Mouse (Mus musculus): Measurements from ENCODE around the gene Rassf10. TPM values are rescaled to one million over a fixed set of nuclear protein-coding genes. Genes with fewer than 3 reads are reported as not detected.
A peak's percentile ranks its signal among the peaks of the same experiment; 100 is the strongest.

Gene Rassf10
- 3.0 and 3.1 TPM in 2 replicates for polyA plus RNA-seq (2015; fragmentation: Nextera tagmentation; extraction: Ambion mirVana)

DNA sequence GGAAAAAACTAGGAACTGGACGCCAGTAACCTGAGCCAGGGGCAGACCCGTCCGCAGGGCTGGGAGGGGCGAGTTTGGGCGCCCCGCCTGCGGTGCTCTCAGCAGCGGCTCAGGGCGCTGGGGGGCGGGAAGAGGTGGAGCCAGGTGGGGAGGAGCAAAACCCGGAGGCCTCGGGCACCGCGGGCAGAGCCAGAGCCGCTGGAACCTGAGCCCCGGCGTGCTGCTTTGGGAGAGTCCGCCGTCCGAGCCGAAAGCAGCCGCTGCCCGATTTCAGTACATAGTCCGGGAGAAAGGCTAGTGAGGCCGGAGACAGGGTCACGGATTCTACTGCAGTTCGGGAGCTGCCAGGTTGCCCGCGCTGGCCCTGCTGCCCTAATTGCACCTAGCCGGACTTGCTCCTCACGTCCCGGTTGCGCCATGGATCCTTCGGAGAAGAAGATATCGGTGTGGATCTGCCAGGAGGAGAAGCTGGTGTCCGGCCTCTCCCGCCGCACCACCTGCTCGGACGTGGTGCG, at the start of gene Rassf10:
TSS of gene Rassf10 (plus strand) at position 186 of the 515 bp plus-strand sequence.
- no peaks in the 10 kb centered on the region for H3K36me3 ChIP-seq
- ATAC-seq (ENCODE audit: low FRiP score): peak; percentile 70
- WGBS: 1% methylated on average over 41 of the region's 41 CpGs
- no peak within 1 kb of the TSS for H3K27ac ChIP-seq
- H3K27me3 ChIP-seq: peaks cover 58% of the 10 kb centered on the region
- H3K4me2 ChIP-seq: peak within 1 kb of the TSS; percentile 86
- H3K9ac ChIP-seq: peak within 1 kb of the TSS; percentile 72
- peak within 1 kb of the TSS; percentile 48 for H3K4me3 ChIP-seq
- no peaks in the 10 kb centered on the region for H3K9me3 ChIP-seq
- H3K4me1 ChIP-seq (replicated peaks): peaks cover 28% of the 10 kb centered on the region

GRCm38 (mm10) chr7:112906848-112907247, 46.9 kb upstream of the Rassf10 start:
- Histone ChIP-seq H3K36me3 (0 out of 2 replicates have a peak, but pooled peaks cover 9% of the 10 kb centered on the region), H3K4me1 (replicated peaks) (0 out of 2 replicates have a peak, but pooled peaks cover 3% of the 10 kb centered on the region), H3K9me3 (no peaks in the 10 kb centered on the region), H3K4me3 (no peak overlapping the region), H3K9ac (no peak overlapping the region), H3K27ac (no peak overlapping the region), H3K27me3 (0 out of 2 replicates have a peak, but pooled peaks cover 3% of the 10 kb centered on the region), H3K4me2 (no peak overlapping the region)
- 72% methylated on average over 5 of the region's 5 CpGs for WGBS
- ATAC-seq (ENCODE audit: low FRiP score): no peak

DNA sequence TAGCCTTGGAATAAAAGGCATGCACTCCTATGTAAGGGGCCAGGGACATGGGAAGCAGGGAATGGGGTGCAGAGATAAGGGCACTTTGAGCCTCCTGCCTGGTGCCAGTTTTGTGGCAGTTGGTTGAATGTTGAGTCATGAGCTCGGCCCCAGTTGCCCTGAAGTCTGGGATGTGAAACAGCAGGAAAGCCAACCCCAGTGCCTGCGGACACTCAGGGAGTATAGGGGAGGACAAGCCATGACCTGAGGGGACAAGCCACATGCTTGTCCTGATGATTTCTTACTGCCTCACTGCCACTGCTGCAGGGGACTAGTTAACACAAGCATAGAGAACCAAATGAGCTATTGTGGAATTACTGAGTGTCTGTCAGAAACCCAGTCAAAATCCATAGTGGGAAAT, 46.3 kb upstream of the Rassf10 start:
- Histone ChIP-seq H3K27me3 (0 out of 2 replicates have a peak, but pooled peaks cover 3% of the 10 kb centered on the region), H3K27ac (no peak overlapping the region), H3K4me1 (replicated peaks) (0 out of 2 replicates have a peak, but pooled peaks cover 3% of the 10 kb centered on the region), H3K9ac (no peak overlapping the region), H3K4me3 (no peak overlapping the region), H3K36me3 (0 out of 2 replicates have a peak, but pooled peaks cover 3% of the 10 kb centered on the region), H3K9me3 (no peaks in the 10 kb centered on the region), H3K4me2 (no peak overlapping the region)
- 71% methylated on average over 2 of the region's 2 CpGs for WGBS
- no peak for ATAC-seq (ENCODE audit: low FRiP score)

DNA sequence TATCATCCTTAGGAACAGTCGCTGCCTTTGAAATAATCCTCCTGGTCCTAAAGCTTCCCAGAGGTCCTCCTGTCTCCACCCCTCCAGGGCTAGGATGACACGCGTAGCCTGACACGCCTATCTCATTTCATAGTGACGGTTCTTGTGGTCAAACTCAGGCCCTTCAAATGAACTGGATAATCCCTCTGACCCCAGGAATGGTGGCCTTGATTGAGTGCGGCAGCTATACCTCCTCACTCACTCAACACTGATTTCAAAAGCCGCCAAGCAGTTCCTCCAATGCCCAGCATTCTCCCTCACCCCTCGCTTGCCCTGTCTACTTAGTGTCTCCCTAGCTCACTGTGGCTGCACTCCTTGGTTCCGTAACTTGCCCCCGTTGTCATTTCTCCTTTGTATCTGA, 44.6 kb upstream of the Rassf10 start:
- no peak overlapping the region for H3K27ac ChIP-seq
- H3K36me3 ChIP-seq: 0 out of 2 replicates have a peak, but pooled peaks cover 3% of the 10 kb centered on the region
- H3K4me1 ChIP-seq (replicated peaks): 0 out of 2 replicates have a peak, but pooled peaks cover 3% of the 10 kb centered on the region
- WGBS: 86% methylated on average over 10 of the region's 10 CpGs
- H3K9ac ChIP-seq: no peak overlapping the region
- H3K4me3 ChIP-seq: no peak overlapping the region
- no peak overlapping the region for H3K4me2 ChIP-seq
- no peak for ATAC-seq (ENCODE audit: low FRiP score)
- 0 out of 2 replicates have a peak, but pooled peaks cover 7% of the 10 kb centered on the region for H3K27me3 ChIP-seq
- H3K9me3 ChIP-seq: no peaks in the 10 kb centered on the region

DNA sequence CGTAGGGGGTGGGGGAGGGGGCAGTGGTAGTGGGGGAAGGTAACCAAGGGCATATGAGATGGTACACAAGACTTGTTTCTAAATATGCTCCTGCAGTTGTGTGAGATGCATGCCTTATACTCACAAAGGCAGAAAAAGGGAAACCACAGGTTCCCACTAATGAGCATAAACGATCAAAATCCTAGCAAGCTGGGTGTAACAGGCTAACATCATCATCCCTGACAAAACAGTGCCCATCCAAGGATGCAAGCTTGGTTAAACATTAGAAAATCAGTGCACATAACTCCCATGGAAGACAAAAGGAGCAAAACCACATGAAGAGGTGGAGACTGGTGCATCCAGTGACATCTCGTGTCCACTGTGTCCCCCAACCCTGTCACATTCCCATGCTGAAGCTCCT, 40.8 kb upstream of the Rassf10 start:
- Histone ChIP-seq H3K9ac (no peak overlapping the region), H3K4me3 (no peak overlapping the region), H3K36me3 (no peaks in the 10 kb centered on the region), H3K4me2 (no peak overlapping the region), H3K9me3 (no peaks in the 10 kb centered on the region), H3K27me3 (peaks cover 12% of the 10 kb centered on the region; the same call in 1 of the 2 replicates), H3K27ac (no peak overlapping the region), H3K4me1 (replicated peaks) (peaks cover 6% of the 10 kb centered on the region)
- no peak for ATAC-seq (ENCODE audit: low FRiP score)
- WGBS: 80% methylated on average over 3 of the region's 3 CpGs

GRCm38 (mm10) chr7:112915571-112915970, 38.2 kb upstream of the Rassf10 start:
- Histone ChIP-seq H3K9ac (no peak overlapping the region), H3K4me3 (no peak overlapping the region), H3K4me2 (no peak overlapping the region), H3K4me1 (replicated peaks) (peaks cover 16% of the 10 kb centered on the region), H3K9me3 (no peaks in the 10 kb centered on the region), H3K27ac (no peak overlapping the region), H3K36me3 (no peaks in the 10 kb centered on the region), H3K27me3 (peaks cover 12% of the 10 kb centered on the region; the same call in 1 of the 2 replicates)
- 58% methylated on average over 4 of the region's 4 CpGs for WGBS
- ATAC-seq (ENCODE audit: low FRiP score): no peak

DNA sequence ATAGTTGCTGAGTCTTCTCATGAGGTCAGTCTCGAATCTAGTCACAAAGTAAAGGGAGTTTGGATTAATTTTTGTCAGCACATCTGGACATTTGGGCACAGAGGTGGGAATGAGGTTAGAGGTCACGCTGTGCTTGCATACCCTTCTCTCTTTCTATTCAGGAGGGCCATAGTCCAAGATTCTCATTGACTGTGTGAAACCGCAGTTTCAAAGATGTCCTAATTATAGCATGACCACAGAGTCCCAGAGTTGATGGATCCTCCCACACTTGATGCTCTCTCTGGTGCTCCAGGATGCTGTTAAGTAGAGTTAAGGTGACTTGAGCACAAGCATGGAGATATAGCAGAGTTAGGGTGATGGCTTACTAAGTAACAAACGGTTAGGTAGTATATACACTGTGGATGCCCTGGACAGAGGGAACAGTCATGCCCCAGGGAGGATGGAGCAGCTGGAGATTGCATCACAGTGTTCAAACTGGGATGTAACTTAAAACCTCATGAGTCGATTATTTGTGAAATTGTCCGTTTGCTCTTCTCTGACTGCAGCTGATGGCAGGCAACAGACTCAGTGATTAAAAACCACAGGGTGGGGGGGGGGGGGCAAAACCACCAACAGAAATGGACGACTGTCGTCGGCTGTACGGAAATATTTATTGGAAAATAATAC, 36.0 kb upstream of the Rassf10 start:
- no peaks in the 10 kb centered on the region for H3K36me3 ChIP-seq

DNA sequence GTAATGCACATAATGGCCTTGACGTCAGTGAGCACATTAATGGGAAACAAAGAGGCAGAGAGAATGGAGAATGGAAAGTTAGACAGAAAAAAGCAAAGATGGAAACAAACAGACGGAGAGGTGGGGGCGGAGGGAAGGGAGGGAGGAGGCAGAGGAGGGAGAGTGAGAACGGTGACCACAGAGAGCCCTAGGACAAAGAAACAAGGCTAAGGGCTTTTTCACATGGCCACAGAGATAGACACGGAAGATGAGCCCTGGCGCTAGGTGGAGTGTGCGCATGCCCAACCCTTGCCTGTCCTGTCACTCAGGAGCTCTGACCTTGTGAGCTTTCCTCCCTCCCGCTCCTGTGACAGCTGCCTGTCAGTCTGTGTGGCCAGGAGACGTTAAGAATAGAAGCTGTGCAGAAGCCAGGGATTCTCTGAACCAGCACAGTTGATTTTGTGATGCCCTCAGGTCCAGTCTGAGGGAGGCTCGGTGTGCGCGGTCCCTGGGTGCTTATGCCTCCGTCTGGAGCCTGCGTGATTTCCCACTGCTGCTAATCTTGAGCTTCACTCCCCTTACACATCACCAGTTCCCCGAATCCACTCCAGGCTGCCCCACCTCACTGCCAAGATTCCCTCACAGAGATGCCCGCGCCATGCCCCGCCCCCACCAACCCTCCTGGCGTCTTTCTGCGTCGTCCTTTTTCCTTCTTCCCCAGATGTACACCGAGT, 35.3 kb upstream of the Rassf10 start:
- H3K27ac ChIP-seq: peak overlapping the region; percentile 55
- no peaks in the 10 kb centered on the region for H3K36me3 ChIP-seq
- 43% methylated on average over 22 of the region's 22 CpGs for WGBS
- peak overlapping the region; percentile 12; the same call in 1 of the 2 replicates for H3K4me3 ChIP-seq
- H3K9me3 ChIP-seq: no peaks in the 10 kb centered on the region
- H3K27me3 ChIP-seq: peaks cover 8% of the 10 kb centered on the region; the same call in 1 of the 2 replicates
- peak overlapping the region; percentile 34 for H3K4me2 ChIP-seq
- H3K9ac ChIP-seq: peak overlapping the region; percentile 56
- peak; percentile 71; the same call in 1 of the 2 replicates for ATAC-seq (ENCODE audit: low FRiP score)
- H3K4me1 ChIP-seq (replicated peaks): peaks cover 24% of the 10 kb centered on the region

More for the DNA sequence above, 36.0 kb upstream of the Rassf10 start:
- Histone ChIP-seq H3K4me1 (replicated peaks) (peaks cover 17% of the 10 kb centered on the region), H3K9me3 (no peaks in the 10 kb centered on the region), H3K9ac (no peak overlapping the region), H3K27me3 (peaks cover 12% of the 10 kb centered on the region; the same call in 1 of the 2 replicates), H3K27ac (no peak overlapping the region), H3K4me2 (no peak overlapping the region), H3K4me3 (no peak overlapping the region)
- ATAC-seq (ENCODE audit: low FRiP score): no peak
- WGBS: 39% methylated on average over 10 of the region's 10 CpGs

DNA sequence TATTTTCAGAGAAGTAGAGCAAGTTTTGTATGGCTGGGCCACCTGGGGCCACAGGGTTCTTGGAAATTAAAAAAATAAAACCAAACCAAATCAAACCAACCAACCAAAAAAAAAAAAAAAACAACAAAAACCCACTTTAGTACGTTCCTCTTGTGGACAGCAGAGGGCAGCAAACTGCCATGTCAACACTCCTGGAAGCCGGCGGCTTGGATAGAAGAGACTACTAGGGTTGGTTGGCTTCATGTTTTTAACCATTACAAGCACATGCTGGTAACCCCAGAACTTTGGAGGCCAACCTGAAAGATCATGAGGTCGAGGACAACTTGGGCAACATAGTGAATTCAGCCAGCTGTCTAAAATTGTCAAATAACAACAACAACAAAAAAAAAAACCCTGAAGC, 33.9 kb upstream of the Rassf10 start:
- no peak for ATAC-seq (ENCODE audit: low FRiP score)
- 3% methylated on average over 4 of the region's 4 CpGs for WGBS
- no peak overlapping the region for H3K4me3 ChIP-seq
- H3K27me3 ChIP-seq: peaks cover 6% of the 10 kb centered on the region; the same call in 1 of the 2 replicates
- H3K9me3 ChIP-seq: no peaks in the 10 kb centered on the region
- H3K4me2 ChIP-seq: no peak overlapping the region
- H3K4me1 ChIP-seq (replicated peaks): peaks cover 27% of the 10 kb centered on the region
- no peaks in the 10 kb centered on the region for H3K36me3 ChIP-seq
- no peak overlapping the region for H3K9ac ChIP-seq
- H3K27ac ChIP-seq: no peak overlapping the region

DNA sequence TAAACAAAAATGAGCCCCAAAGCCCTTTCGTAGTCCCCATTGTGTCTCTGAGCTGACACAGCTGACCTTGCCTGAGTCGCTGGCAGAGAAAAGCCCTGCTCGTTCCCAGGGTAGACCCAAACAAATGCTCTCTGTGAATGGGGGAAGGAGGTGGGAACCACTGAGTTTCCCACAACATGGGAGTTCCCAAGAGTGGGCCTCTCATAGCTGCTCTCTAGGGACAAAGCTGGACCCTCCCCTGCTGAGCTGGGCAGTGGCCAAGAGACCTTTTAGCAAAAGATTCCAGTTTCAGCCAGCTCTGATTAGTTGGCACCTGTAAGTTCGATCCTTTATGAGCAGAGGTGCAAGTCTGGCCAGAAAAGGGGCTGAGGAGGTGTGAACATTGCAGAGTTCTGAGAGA, 31.0 kb upstream of the Rassf10 start:
- Histone ChIP-seq H3K27me3 (0 out of 2 replicates have a peak, but pooled peaks cover 3% of the 10 kb centered on the region), H3K36me3 (no peaks in the 10 kb centered on the region), H3K9me3 (no peaks in the 10 kb centered on the region), H3K27ac (0 out of 2 replicates have a peak overlapping the region, but pooled peaks have one; percentile 8), H3K9ac (no peak overlapping the region), H3K4me2 (no peak overlapping the region), H3K4me1 (replicated peaks) (peaks cover 23% of the 10 kb centered on the region), H3K4me3 (no peak overlapping the region)
- ATAC-seq (ENCODE audit: low FRiP score): no peak
- 32% methylated on average over 4 of the region's 4 CpGs for WGBS

DNA sequence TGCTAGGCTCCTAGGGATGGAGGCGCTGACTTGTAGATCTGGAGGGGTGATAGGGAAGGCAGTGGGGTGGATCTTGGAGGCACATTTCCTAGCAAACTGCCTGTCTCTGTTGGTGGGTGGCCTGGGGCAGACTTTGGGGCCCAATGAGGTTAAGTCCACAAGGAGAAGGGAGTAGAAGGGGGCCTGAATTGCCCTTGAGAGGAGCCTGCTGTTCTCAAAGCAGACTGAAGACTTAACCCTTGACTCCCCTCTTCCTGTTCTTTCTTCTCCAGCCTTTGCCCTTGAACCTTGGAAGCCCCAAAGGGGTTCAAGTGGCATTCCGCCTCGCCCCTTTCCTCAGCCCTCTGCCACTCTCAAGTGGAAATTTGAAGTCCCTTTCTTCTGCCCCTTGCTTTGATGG, 30.1 kb upstream of the Rassf10 start:
- 0 out of 2 replicates have a peak, but pooled peaks cover 3% of the 10 kb centered on the region for H3K27me3 ChIP-seq
- WGBS: 83% methylated on average over 3 of the region's 3 CpGs
- H3K4me3 ChIP-seq: no peak overlapping the region
- no peak overlapping the region for H3K27ac ChIP-seq
- ATAC-seq (ENCODE audit: low FRiP score): no peak
- no peaks in the 10 kb centered on the region for H3K9me3 ChIP-seq
- no peaks in the 10 kb centered on the region for H3K36me3 ChIP-seq
- H3K4me2 ChIP-seq: no peak overlapping the region
- no peak overlapping the region for H3K9ac ChIP-seq
- H3K4me1 ChIP-seq (replicated peaks): peaks cover 15% of the 10 kb centered on the region

DNA sequence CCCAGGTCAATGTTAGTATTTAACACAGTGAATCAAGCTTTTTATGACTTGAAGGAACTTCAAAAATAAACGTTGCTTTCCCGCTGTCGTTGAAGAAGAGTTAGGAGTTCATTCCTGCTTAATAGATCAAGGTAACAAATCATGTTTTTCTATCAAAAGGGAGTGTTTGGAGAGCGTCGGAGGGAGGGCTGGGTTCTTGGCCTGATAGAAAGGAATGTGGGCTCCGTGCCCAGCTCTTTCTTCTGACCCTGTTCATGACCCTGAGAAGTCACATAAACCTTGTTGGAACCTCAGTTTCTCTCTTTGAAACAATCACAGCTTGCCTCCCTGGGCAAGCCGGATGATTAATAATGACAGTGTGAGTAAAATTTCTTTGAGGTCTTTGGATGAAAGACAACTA, 23.1 kb upstream of the Rassf10 start:
- Histone ChIP-seq H3K36me3 (no peaks in the 10 kb centered on the region), H3K4me1 (replicated peaks) (no peaks in the 10 kb centered on the region), H3K9me3 (no peaks in the 10 kb centered on the region), H3K27ac (no peak overlapping the region), H3K4me2 (no peak overlapping the region), H3K27me3 (0 out of 2 replicates have a peak, but pooled peaks cover 3% of the 10 kb centered on the region), H3K4me3 (no peak overlapping the region), H3K9ac (no peak overlapping the region)
- no peak for ATAC-seq (ENCODE audit: low FRiP score)
- 67% methylated on average over 7 of the region's 7 CpGs for WGBS
